Mouse (Mus musculus): Measurements from ENCODE around the gene Krtap2-4. TPM values are rescaled to one million over a fixed set of nuclear protein-coding genes. Genes with fewer than 3 reads are reported as not detected.
A peak's percentile ranks its signal among the peaks of the same experiment; 100 is the strongest.

Krtap2-4 gene
- polyA plus RNA-seq, 1 experiment from 2014 or later: not detected

DNA sequence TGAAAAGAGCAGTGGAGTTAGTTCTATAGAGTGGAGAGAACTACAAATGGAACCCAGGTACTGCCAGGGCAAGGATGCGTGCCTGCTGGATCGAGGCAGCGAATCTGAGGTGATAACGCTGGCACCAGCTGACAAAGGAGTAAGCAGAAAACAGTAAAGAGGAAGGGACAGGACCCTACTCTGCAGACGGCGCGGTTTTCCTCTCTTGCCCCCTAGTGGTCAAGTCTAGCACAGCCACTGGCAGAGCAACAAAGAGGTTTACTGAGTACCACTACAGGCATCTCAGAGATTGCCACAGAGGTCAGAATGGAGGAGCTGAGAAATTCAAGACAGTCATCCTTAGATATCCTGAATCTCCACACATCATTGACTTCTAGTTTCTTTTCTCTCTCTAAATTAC lies 40.5 kb downstream of the Krtap2-4 start:
- peak; percentile 72 for DNase-seq
- Histone ChIP-seq H3K36me3 (replicated peaks; ENCODE audit: insufficient read depth, low read length) (no peaks in the 10 kb centered on the region), H3K9me3 (ENCODE audit: low read length) (no peaks in the 10 kb centered on the region), H3K4me3 (ENCODE audit: low read depth, low read length) (no peak overlapping the region), H3K9ac (replicated peaks) (no peak overlapping the region), H3K4me1 (ENCODE audit: insufficient read depth) (no peaks in the 10 kb centered on the region), H3K27ac (ENCODE audit: low read depth) (no peak overlapping the region), H3K4me2 (ENCODE audit: low read depth, low read length) (no peak overlapping the region), H3K27me3 (ENCODE audit: insufficient read depth, low read length) (no peaks in the 10 kb centered on the region)
- TF ChIP-seq CTCF (IDR thresholded peaks at IDR 0.05; ENCODE audit: low read depth) (peak; percentile 84), EP300 (IDR thresholded peaks at IDR 0.05; ENCODE audit: low read depth) (no peak)
- no peak for ATAC-seq
- WGBS (ENCODE audit: insufficient replicate concordance): under 1% methylated on average over 7 of the region's 7 CpGs

DNA sequence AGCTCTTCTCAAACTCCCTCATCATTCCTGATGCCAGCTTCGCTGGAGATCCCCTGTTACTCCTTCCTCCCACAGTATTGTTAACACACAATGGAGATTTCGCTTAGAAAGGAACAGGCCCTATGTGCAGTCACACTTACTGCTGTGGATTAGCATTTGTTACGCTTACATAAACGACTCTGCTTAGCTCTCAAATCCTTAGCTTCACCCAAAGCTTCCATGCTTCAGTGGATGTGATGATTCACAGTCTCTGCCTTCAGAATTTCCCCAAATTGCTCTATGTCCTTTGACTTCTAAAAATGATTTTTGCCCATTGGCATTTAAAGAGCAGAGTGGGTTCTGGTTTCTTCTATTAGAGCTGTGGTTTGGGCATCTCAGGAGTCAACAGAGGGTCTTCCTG lies 41.5 kb downstream of the Krtap2-4 start:
- Histone ChIP-seq H3K27me3 (ENCODE audit: insufficient read depth, low read length) (no peaks in the 10 kb centered on the region), H3K36me3 (replicated peaks; ENCODE audit: insufficient read depth, low read length) (no peaks in the 10 kb centered on the region), H3K27ac (ENCODE audit: low read depth) (no peak overlapping the region), H3K4me1 (ENCODE audit: insufficient read depth) (no peaks in the 10 kb centered on the region), H3K4me2 (ENCODE audit: low read depth, low read length) (no peak overlapping the region), H3K9me3 (ENCODE audit: low read length) (no peaks in the 10 kb centered on the region), H3K9ac (replicated peaks) (no peak overlapping the region), H3K4me3 (ENCODE audit: low read depth, low read length) (no peak overlapping the region)
- TF ChIP-seq EP300 (IDR thresholded peaks at IDR 0.05; ENCODE audit: low read depth): no peak
- TF ChIP-seq CTCF (IDR thresholded peaks at IDR 0.05; ENCODE audit: low read depth): no peak
- no peak for ATAC-seq
- no peak for DNase-seq
- WGBS (ENCODE audit: insufficient replicate concordance): 63% methylated on average over 4 of the region's 4 CpGs

DNA sequence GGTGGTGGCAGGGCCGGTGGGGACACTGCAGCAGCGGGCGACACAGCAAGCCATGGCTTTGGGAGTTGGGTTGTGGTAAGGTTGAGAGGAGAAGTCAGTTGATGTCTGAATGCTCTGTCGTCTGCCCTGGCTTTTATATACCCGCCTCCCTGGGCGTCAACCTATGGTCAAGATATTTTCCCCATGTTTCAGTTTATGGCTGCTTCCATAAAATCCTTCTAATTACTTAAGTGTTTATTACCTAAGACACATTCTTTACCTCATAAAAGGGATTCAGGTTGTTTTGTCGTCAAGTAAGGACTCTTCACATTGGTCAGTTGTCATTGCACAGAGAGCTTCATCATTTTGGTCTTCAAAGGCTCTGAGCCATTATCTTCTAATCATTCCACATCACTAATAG lies 48.1 kb downstream of the Krtap2-4 start, which contains the start of gene Krtap3-1:
Gene Krtap3-1 (minus strand): TSS at position 101 of the 400 bp plus-strand sequence.
- H3K36me3 ChIP-seq (replicated peaks; ENCODE audit: insufficient read depth, low read length): no peaks in the 10 kb centered on the region
- DNase-seq (no peak), ATAC-seq (no peak)
- H3K27ac ChIP-seq (ENCODE audit: low read depth): no peak within 1 kb of the TSS
- no peaks in the 10 kb centered on the region for H3K9me3 ChIP-seq (ENCODE audit: low read length)
- no peak within 1 kb of the TSS for H3K4me3 ChIP-seq (ENCODE audit: low read depth, low read length)
- no peak for TF ChIP-seq EP300 (IDR thresholded peaks at IDR 0.05; ENCODE audit: low read depth)
- no peak for TF ChIP-seq CTCF (IDR thresholded peaks at IDR 0.05; ENCODE audit: low read depth)
- H3K4me2 ChIP-seq (ENCODE audit: low read depth, low read length): no peak within 1 kb of the TSS
- H3K4me1 ChIP-seq (ENCODE audit: insufficient read depth): no peaks in the 10 kb centered on the region
- H3K9ac ChIP-seq (replicated peaks): no peak within 1 kb of the TSS
- H3K27me3 ChIP-seq (ENCODE audit: insufficient read depth, low read length): no peaks in the 10 kb centered on the region
- 80% methylated on average over 7 of the region's 7 CpGs for WGBS (ENCODE audit: insufficient replicate concordance)

Other genes with a start within 250 kb of the Krtap2-4 start
- gene Krt28, start 239.9 kb downstream of the Krtap2-4 start, polyA plus RNA-seq (2015; fragmentation: Nextera tagmentation; extraction: Ambion mirVana): not detected in 2 replicates
- 6.3 and 7.0 TPM in 2 replicates for gene Krt10, start 225.5 kb downstream of the Krtap2-4 start, polyA plus RNA-seq (2015; fragmentation: Nextera tagmentation; extraction: Ambion mirVana)
- gene Krt12, start 192.6 kb downstream of the Krtap2-4 start, polyA plus RNA-seq (2015; fragmentation: Nextera tagmentation; extraction: Ambion mirVana): not detected in 2 replicates
- gene Krt20, start 176.7 kb downstream of the Krtap2-4 start, polyA plus RNA-seq (2015; fragmentation: Nextera tagmentation; extraction: Ambion mirVana): 13.3 and 14.5 TPM in 2 replicates
- 15.7 and 16.5 TPM in 2 replicates for gene Krt23, start 121.7 kb downstream of the Krtap2-4 start, polyA plus RNA-seq (2015; fragmentation: Nextera tagmentation; extraction: Ambion mirVana)
- gene Krt39, start 93.5 kb downstream of the Krtap2-4 start, polyA plus RNA-seq (2015; fragmentation: Nextera tagmentation; extraction: Ambion mirVana): not detected in 2 replicates
- gene Krt40, start 71.7 kb downstream of the Krtap2-4 start, polyA plus RNA-seq (2015; fragmentation: Nextera tagmentation; extraction: Ambion mirVana): not detected in 2 replicates
- not detected in 2 replicates for gene Krtap3-3, start 64.0 kb downstream of the Krtap2-4 start, polyA plus RNA-seq (2015; fragmentation: Nextera tagmentation; extraction: Ambion mirVana)
- gene Krtap3-2, start 58.0 kb downstream of the Krtap2-4 start, polyA plus RNA-seq (2015; fragmentation: Nextera tagmentation; extraction: Ambion mirVana): not detected in 2 replicates
- gene Gm11939, start 55.4 kb downstream of the Krtap2-4 start, polyA plus RNA-seq (2015; fragmentation: Nextera tagmentation; extraction: Ambion mirVana): not detected in 2 replicates
- gene Krtap3-1, start 48.2 kb downstream of the Krtap2-4 start, polyA plus RNA-seq (2015; fragmentation: Nextera tagmentation; extraction: Ambion mirVana): not detected in 2 replicates
- not detected in 2 replicates for gene Krtap1-5, start 33.8 kb downstream of the Krtap2-4 start, polyA plus RNA-seq (2015; fragmentation: Nextera tagmentation; extraction: Ambion mirVana)
- gene Krtap1-4, start 31.2 kb downstream of the Krtap2-4 start, polyA plus RNA-seq (2015; fragmentation: Nextera tagmentation; extraction: Ambion mirVana): not detected in 2 replicates
- gene Krtap1-3, start 23.5 kb downstream of the Krtap2-4 start, polyA plus RNA-seq (2015; fragmentation: Nextera tagmentation; extraction: Ambion mirVana): not detected in 2 replicates
- gene Krtap9-3, start 16.7 kb downstream of the Krtap2-4 start, polyA plus RNA-seq (2015; fragmentation: Nextera tagmentation; extraction: Ambion mirVana): not detected in 2 replicates
- not detected in 2 replicates for gene Gm11938, start 11.5 kb downstream of the Krtap2-4 start, polyA plus RNA-seq (2015; fragmentation: Nextera tagmentation; extraction: Ambion mirVana)
- not detected in 2 replicates for gene Gm11937, start 4.7 kb downstream of the Krtap2-4 start, polyA plus RNA-seq (2015; fragmentation: Nextera tagmentation; extraction: Ambion mirVana)
- not detected in 2 replicates for gene Gm11562, start 5.6 kb upstream of the Krtap2-4 start, polyA plus RNA-seq (2015; fragmentation: Nextera tagmentation; extraction: Ambion mirVana)
- gene Krtap4-1, start 13.4 kb upstream of the Krtap2-4 start, polyA plus RNA-seq (2015; fragmentation: Nextera tagmentation; extraction: Ambion mirVana): not detected in 2 replicates
- not detected in 2 replicates for gene Krtap4-2, start 20.2 kb upstream of the Krtap2-4 start, polyA plus RNA-seq (2015; fragmentation: Nextera tagmentation; extraction: Ambion mirVana)
- not detected in 2 replicates for gene Krtap4-7, start 29.2 kb upstream of the Krtap2-4 start, polyA plus RNA-seq (2015; fragmentation: Nextera tagmentation; extraction: Ambion mirVana)
- gene Gm11555, start 35.4 kb upstream of the Krtap2-4 start, polyA plus RNA-seq (2015; fragmentation: Nextera tagmentation; extraction: Ambion mirVana): not detected in 2 replicates
- gene Gm11563, start 44.1 kb upstream of the Krtap2-4 start, polyA plus RNA-seq (2015; fragmentation: Nextera tagmentation; extraction: Ambion mirVana): not detected in 2 replicates
- not detected in 2 replicates for gene Krtap4-6, start 51.1 kb upstream of the Krtap2-4 start, polyA plus RNA-seq (2015; fragmentation: Nextera tagmentation; extraction: Ambion mirVana)
- not detected in 2 replicates for gene Gm14190, start 75.9 kb upstream of the Krtap2-4 start, polyA plus RNA-seq (2015; fragmentation: Nextera tagmentation; extraction: Ambion mirVana)
- gene Gm14180, start 119.4 kb upstream of the Krtap2-4 start, polyA plus RNA-seq (2015; fragmentation: Nextera tagmentation; extraction: Ambion mirVana): not detected in 2 replicates
- gene Gm11595, start 158.1 kb upstream of the Krtap2-4 start, polyA plus RNA-seq (2015; fragmentation: Nextera tagmentation; extraction: Ambion mirVana): not detected in 2 replicates
- gene Krtap4-8, start 165.9 kb upstream of the Krtap2-4 start, polyA plus RNA-seq (2015; fragmentation: Nextera tagmentation; extraction: Ambion mirVana): not detected in 2 replicates
- gene Krtap4-9, start 170.4 kb upstream of the Krtap2-4 start, polyA plus RNA-seq (2015; fragmentation: Nextera tagmentation; extraction: Ambion mirVana): not detected in 2 replicates
- not detected in 2 replicates for gene Gm11596, start 178.6 kb upstream of the Krtap2-4 start, polyA plus RNA-seq (2015; fragmentation: Nextera tagmentation; extraction: Ambion mirVana)
- gene Gm11569, start 184.1 kb upstream of the Krtap2-4 start, polyA plus RNA-seq (2015; fragmentation: Nextera tagmentation; extraction: Ambion mirVana): not detected in 2 replicates
- gene Gm11554, start 189.6 kb upstream of the Krtap2-4 start, polyA plus RNA-seq (2015; fragmentation: Nextera tagmentation; extraction: Ambion mirVana): not detected in 2 replicates
- gene Krtap4-13, start 195.0 kb upstream of the Krtap2-4 start, polyA plus RNA-seq (2015; fragmentation: Nextera tagmentation; extraction: Ambion mirVana): not detected in 2 replicates
- gene Gm11564, start 200.8 kb upstream of the Krtap2-4 start, polyA plus RNA-seq (2015; fragmentation: Nextera tagmentation; extraction: Ambion mirVana): not detected in 2 replicates
- not detected in 2 replicates for gene 2300003K06Rik, start 223.2 kb upstream of the Krtap2-4 start, polyA plus RNA-seq (2015; fragmentation: Nextera tagmentation; extraction: Ambion mirVana)
- gene Krtap4-16, start 236.8 kb upstream of the Krtap2-4 start, polyA plus RNA-seq (2015; fragmentation: Nextera tagmentation; extraction: Ambion mirVana): not detected in 2 replicates
- not detected in 2 replicates for gene Gm11568, start 243.1 kb upstream of the Krtap2-4 start, polyA plus RNA-seq (2015; fragmentation: Nextera tagmentation; extraction: Ambion mirVana)
- gene Gm11559, start 249.6 kb upstream of the Krtap2-4 start, polyA plus RNA-seq (2015; fragmentation: Nextera tagmentation; extraction: Ambion mirVana): not detected in 2 replicates